Mouse (Mus musculus) fibroblast of lung, adult 2 months (primary cell): ENCODE data around the gene Mrpl11.
A peak's percentile ranks its signal among the peaks of the same experiment; 100 is the strongest.
"Not testable (repeated sequence)": the region's sequence is repeated elsewhere in the genome, so short reads cannot be mapped to it uniquely, and the experiment has no call there.

Experiments used
- DNase-seq: peaks from one replicate; pipeline ENCODE4 v3.0.0-alpha.2; 2011; ENCODE audit warnings: low read depth

Mrpl11 gene

DNA sequence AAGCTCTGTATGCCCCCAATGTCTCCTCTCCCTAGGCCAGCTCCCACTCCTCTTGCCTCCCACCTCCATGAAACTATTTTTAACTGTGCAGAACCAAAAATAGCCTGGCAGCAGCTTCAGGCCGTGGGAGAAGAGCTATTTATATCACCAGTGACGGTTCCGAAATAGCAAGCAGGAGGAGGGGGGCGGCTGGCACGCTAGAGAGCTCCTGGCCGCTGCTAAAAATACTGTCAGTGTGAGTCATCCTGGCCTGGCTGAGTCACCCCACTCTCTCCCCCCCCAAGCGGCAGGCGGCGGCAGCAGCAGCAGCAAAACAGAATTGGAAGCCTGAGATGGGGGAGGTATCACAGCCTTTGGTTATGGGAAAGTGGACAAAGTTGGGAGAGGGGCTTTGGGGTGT is 31.0 kb downstream of the Mrpl11 start:
- DNase-seq, result peak; percentile 92

GRCm38 (mm10) chr19:4994043-4994442 is 32.1 kb downstream of the Mrpl11 start:
- no peak for DNase-seq

DNA sequence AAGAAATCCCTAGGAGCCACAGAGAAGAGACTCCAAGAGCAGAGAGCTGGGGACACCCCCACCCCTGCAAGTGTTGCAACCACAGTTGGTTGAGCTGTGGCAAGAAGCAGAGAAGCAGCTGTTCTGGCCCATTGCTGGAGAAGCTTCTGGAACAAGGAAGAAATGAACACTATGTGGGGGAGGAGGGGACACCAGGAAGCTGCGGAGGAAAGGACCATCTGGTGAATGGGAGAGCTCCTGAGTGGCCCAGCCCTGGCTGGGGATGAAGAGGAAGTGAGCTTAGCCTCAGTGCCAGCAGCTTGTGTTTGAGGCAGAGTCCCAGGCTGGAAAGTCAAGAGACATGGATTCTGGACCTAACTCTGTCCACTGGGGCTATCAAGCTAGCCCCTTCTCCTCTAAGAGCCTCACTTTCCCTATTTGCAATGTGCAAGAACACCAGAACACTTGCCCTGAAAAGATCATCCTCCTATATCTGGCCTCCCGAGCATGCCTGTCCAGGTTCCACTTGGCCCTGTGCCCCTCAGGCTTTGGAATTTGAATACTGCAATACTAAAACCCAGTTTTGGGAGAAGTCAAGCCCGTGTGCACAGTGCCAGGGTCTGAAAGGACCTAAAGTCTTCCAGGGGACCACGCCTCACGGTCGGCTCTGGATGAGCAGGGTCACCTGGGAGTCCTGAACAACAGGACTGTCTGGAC is 37.6 kb downstream of the Mrpl11 start:
- DNase-seq, result no peak

- no peak for DNase-seq
These were observed 39.9 kb downstream of the Mrpl11 start for GRCm38 (mm10) chr19:5001666-5002406.

DNA sequence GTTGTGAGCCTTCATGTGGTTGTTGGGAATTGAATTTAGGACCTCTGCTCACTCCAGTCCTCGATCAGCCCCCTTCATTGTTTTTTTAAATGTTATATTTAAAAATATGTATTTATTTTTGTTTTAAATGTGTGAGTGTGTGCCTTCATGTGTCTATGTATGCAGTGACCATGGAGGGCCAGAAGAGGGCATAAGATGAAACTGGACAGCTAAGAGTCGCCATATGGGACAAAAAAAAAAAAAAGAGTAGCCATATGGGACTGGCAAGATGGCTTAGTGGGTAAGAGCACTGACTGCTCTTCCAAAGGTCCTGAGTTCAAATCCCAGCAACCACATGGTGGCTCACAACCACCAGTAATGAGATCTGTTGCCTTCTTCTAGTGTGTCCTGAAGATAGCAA is 41.7 kb downstream of the Mrpl11 start:
- DNase-seq, result not testable (repeated sequence)

GRCm38 (mm10) chr19:5004925-5005324 is 43.0 kb downstream of the Mrpl11 start:
- DNase-seq, result no peak

- DNase-seq, result no peak
These were observed 51.2 kb downstream of the Mrpl11 start for GRCm38 (mm10) chr19:5013138-5013537.

DNA sequence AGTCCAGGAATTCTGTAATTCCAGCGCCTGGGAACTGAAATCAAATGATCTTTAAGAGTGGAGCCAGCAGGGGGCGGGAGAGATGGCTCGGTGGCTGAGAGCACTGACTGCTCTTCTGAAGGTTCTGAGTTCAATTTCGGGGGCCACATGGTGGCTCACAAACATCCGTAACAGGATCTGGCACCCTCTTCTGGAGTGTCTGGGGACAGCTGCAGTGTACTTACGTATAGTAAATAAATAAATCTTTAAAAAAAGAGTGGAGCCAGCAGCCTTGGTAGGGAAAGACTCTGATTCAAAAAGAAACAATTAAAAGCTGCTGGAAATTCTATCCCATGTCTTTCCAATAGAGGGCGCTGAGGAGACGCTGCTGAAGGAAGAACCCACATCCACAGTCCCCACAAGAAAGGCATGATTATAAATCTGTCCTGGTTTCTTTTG is 53.0 kb downstream of the Mrpl11 start:
- no peak for DNase-seq

DNA sequence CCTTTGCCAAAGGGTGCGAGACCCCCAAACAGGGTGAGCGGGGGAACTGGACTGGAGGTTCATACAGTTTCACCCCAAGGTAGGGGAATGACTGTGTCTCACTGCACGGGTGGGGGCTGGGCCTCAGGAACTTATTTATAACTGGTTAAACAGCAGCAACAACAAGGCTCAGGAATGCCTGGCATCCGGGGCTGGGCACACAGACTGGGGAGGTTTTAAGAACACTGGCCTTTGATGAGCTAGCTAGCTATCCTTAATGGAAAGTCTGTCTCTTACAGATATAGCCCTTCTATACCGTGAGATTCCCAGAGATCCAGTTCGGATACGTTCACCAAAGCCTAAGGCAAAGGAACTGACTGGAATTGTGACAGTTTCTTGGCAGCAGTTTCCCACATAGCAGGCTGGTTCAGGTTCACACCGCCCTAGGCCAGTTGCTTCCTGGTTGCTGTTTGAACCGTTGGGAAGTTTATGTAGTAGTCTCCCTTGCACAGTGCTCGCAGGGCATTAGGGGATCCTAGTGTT is 54.3 kb downstream of the Mrpl11 start:
- no peak for DNase-seq
